Mouse (Mus musculus) lung, postnatal 14 days (tissue): ENCODE results near the gene Gatad2b.
"Not testable (repeated sequence)": the region's sequence is repeated elsewhere in the genome, so short reads cannot be mapped to it uniquely, and the experiment has no call there.

Experiments
- DNase-seq: peaks from one replicate; pipeline ENCODE4 v3.0.0; 2021

Gene Gatad2b

DNA sequence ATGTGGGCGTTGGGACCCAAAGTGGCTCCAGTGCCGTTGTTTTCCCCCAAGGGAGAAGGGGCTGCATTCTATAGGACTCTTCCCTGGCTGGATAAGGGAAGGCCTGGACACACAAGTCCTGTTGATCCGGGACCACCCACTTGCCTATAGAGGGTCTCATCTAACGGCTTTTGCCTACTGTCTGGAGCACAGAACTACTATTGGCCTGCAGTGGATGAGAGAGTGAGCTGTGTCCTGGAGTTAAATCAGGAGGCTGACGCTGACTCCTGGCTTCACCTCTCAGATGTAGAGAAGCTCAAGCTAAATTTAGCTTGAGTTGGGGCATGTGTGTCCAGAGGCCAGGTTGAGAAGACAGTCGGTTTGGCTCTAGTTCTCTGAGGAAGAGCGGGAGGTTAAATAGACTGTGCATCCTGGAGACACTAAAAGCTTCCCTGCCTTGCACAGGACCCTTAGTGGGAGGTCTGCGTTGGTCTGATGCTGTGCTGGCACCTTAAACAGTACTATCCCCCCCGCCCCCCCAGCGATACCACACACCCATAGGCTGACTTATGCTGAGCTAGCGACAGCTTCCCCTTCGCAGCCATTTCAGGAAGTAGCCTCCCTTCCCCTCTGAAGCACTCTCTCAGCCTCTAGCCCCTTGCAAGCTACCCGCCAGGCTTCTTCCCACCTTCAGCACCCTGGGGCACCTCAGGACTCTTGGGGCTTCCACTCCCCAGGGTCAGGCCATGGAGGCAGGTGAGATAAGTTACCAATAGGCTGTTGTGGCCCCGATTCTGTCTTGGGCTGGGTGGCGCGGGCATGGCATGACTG, 26.8 kb upstream of the Gatad2b start:
- peak; percentile 20 for DNase-seq

DNA sequence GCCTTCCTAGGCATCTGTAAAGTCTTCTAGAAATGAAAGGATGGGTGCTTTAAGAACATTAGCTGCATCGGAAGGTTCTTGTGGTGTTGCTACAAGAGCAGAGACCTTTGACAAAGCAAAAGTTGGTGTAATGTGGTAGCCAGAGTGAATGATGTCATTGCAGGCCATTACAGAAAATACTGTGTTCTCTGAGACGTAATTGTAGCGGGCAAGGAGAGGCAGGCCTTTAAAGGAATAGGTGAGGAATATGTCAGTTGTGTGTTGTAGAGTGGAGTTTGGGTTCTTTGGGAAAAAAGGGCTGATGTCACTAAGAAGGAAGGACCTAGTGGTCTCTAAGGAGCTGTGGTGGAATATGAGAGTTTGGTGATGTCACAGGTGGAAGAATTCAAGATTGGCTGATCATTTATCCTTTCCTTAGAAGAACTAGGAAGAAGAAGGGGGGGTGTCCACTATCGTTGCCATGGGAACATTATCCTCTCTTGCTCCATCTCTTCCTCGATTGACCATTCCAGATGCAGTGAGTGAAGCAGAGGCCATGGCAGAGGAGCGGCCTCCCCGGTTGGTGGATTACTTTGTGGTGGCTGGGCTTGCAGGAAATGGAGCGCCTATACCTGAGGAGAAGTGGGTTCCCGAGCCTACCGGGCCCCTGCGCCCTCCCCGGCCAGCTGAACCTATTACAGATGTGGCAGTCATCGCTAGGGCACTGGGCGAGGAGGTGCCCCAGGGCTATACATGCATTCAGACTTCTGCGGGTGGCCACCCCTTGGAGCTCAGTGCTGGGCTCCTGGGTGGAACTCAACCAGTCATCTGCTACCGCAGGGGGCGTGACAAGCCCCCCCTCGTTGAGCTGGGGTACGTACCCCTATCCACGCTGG, 25.8 kb upstream of the Gatad2b start:
- no peak for DNase-seq

DNA sequence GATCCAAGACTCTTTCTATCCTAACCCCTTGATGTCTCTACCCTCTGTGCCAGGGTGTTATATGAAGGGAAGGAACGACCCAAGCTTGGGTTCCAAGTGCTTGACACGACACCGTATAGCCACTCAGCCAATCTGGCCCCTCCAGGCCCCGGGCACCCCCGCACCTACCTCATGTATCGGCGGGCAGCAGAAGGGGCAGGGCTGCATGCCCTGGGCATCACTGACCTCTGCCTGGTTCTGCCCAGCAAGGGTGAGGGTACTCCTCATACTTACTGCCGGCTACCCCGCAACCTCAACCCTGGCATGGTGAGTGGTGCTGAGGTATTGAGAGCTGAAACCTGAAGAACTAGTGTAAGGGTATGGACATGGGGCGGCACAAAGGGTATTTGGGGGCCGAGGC, 24.8 kb upstream of the Gatad2b start:
- DNase-seq: no peak

DNA sequence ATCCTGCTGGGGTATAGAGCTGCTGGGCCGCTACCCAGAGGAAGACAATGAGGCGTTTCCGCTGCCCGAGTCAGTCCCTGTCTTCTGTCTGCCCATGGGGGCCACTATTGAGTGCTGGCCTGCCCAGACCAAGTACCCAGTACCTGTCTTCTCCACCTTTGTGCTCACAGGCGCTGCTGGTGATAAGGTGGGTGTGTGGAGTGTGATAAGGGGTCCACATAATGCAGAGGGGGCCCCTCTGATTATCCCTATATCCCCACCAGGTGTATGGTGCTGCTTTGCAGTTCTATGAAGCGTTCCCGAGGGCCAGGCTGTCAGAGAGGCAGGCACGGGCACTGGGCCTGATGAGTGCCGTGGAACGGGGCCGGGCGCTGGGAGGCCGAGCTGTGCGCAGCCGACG, 24.0 kb upstream of the Gatad2b start:
- no peak for DNase-seq

DNA sequence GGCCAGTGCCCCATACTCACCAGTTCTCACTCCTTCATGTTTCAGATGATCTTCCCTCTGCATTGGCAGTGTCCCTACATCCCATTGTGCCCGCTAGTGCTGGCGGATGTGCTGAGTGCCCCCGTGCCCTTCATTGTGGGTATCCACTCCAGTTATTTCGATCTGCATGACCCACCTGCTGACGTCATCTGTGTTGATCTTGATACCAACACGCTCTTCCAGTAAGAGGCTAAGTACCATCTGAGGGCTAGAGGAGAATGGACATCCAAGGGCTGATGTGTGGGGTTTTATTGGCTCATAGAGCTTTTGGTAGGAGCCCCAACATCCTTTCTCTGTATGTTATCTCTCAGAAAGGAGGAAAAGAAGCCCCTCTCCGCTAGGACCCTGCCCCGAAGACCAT, 22.2 kb upstream of the Gatad2b start:
- no peak for DNase-seq

DNA sequence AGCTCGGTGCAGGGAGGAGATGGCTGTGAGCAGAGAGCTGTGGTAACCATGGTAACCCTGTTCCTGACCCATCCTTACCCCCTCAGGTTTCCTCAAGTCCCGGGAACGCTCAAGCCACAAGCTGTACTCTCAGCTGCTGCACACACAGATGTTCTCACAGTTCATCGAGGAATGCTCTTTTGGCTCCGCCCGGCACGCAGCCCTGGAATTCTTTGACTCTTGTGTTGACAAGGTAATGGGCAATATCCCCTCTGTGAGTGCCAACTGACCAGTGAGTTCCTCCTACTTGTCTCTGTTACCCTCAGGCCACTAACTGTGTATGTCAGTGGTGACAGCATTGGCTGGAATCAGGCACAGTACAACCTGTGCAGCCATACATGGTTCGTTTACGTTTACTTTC, 20.8 kb upstream of the Gatad2b start:
- DNase-seq: no peak

DNA sequence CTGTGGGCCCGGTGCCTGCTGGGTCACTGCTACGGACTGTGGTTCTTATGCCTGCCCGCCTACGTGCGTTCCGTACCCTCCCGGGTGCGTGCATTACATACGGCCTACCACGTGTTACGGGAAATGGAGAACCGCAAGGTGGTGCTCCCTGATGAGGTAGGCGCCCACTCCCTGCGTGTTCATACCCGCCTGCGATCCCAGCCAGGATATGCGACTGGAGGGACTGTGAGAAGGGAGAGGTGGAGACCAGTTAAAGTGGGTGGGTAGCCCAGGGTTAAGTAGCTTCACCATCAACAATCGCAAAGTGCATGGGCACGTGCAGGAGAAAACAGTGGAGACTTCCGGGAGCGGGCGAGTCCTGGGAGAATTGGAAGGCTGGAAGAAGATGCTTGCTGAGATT, 19.1 kb upstream of the Gatad2b start:
- no peak for DNase-seq

DNA sequence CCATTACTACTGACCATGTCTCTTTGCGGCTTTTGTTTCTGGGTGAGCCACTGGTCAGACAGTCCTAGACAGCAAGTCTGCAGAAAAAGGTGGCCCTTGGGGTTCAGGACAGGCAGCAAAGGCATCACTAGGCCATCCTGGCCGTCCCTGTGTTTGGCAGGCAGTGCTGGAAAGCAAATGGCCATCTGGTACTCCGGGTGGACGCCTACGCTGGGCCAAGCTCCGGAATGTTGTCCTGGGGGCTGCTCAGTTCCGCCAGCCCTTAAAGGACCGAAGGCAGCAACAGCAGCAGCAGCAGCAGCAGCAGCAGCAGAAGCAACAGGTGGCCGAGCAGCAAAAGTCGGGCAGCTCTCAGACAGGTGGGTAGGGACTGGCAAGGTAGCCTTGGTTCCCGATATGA, 17.7 kb upstream of the Gatad2b start:
- DNase-seq: no peak

DNA sequence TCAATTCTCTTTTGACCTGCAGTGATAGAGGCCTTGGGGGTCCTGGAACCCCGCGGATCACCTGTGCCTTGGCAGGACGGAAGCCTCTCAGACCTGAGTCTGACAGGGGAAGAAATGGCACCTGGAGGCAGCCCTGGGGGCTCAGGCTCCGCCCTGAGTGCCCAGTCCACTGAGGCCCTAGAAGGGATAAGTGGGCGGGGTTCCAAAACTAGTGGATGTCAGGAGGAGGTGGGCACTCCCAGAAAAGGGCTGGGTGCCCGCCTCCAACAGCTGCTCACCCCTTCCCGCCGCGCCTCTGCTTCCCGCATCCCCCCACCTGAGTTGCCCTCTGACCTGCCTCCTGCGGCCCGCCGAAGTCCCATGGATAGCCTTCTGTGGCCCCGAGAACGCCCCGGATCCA, 16.1 kb upstream of the Gatad2b start:
- DNase-seq: no peak

DNA sequence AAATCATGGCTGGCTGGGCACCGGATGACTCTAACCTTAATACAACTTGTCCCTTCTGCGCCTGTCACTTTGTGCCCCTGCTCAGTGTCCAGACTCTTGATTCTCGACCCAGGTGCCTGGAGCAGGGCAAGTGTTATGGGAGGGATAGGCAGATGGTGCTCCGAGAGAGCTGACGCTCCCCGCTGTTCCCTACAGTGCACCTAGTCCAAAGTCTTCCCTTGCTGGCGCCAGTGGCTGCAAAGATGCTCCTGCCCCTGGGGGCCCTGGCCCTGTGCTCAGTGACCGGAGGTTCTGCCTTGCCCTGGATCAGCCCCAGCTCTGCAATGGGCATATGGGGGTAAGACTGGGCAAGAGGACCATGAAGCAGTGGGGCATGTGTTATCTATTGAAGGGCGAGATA, 15.2 kb upstream of the Gatad2b start:
- no peak for DNase-seq

DNA sequence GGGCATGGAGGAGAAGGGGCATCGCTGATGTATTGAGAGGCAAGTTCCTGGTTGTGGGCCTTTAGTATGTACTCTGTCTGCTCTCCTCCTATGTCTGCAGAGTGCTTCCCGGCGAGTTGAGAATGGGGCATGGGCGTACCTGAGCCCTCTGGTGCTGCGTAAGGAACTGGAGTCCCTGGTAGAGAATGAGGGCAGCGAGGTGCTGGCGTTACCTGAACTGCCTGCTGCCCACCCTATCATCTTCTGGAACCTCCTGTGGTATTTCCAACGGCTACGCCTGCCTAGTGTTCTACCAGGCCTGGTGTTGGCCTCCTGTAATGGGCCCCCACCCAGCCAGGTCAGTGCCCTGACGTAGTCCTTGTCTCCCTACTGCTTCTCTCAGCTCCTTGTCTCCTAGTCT, 14.8 kb upstream of the Gatad2b start:
- no peak for DNase-seq

DNA sequence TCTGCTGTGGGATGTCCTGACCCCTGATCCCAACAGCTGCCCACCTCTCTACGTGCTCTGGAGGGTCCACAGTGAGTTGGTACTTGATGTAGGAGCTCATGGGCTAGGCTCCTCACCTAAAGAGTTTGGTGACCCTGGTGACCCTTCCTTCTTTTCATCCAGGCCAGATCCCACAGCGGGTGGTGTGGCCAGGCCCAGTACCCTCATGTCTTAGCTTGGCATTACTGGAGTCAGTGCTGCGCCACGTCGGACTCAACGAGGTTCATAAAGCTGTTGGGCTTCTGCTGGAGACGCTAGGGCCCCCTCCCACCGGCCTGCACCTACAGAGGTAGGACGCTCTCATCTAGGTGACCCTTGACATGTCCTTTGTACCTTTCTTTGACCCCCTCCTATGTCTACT, 13.8 kb upstream of the Gatad2b start:
- DNase-seq: no peak

DNA sequence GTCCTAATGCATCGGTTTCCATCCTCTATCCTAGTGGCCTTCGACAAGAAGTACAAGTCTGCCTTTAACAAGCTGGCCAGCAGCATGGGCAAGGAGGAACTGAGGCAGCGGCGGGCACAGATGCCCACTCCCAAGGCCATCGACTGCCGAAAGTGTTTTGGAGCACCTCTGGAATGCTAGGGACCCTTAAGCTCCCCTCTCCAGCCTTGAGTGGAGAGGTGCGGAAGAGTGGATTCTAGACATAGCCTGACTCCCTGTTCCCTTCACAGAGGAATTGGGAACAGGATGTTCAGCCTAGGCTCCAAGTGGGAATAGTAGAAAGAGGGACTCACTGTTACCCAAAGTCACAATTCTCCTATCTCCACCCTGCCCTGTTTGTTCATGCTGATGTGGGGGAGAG, 13.2 kb upstream of the Gatad2b start:
- peak; percentile 21 for DNase-seq

DNA sequence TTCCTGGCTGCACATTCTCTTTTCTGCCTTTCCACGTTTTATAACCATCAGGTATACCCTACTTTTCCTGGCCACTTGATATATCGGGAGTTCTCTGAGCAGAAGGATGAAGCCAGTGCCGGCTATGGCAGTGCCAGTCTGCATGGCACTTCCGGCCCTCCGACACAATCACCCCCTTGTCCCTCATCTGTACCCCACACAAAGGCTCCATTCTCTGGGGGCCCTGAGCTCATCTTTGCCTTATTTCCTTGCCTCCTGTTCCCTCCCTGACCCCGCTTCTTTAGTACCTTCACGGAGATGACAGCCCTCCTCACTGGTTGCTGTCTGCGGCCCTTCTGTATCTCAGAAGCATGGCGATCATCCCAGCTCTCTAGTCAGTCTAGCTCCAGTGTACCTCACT, 12.3 kb upstream of the Gatad2b start:
- DNase-seq: no peak

DNA sequence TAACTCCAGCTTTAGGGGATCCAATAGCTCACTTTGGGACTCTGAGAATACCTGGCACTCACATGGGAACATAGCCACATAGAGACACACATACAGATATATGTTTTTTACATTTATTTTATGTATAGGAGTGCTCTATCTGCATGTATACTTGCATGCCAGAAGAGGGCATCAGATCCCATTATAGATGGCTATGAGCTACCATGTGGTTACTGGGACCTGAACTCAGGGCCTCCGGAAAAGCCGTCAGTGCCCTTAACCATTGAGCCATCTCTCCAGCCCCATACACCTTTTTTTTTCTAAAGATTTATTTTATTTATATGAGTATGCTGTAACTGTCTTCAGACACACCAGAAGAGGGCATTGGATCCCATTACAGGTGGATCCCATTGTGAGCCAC, 8.8 kb upstream of the Gatad2b start:
- DNase-seq: no peak

DNA sequence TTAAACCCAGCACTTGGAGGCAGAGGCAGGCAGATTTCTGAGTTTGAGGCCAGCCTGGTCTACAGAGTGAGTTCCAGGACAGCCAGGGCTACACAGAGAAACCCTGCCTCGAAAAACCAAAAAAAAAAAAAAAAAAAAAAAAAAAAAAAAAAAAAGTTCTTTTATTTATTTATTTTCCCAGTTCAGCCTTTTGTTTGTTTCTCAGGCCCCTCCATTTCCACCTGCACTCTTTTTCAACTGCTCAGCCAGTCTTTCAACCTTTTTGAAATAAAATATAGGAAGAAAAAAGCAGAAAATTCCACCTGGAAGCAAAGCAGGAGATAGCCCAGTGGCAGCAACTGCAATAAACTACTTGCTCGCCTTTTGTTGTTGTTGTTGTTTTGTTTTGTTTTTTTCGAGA, 3.6 kb upstream of the Gatad2b start:
- not testable (repeated sequence) for DNase-seq

DNA sequence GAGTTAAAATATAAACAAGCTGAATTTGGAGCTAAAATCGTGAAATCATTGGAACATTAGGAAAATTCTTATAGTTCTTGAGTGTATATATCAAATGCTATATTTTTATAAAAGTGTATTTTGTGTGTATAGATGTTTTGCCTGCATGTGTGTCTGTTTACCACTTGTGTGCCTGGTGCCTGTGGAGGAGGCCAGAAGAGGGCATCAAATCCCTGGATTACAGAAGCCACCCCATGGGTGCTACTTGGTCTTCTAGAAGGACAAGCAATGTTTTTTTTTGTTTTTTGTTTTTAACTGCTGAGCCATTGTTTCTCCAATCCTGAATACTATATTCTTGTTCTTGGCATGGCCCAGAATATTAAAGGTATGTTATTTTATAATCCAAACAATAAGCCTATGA, 2.4 kb upstream of the Gatad2b start:
- DNase-seq: no peak

DNA sequence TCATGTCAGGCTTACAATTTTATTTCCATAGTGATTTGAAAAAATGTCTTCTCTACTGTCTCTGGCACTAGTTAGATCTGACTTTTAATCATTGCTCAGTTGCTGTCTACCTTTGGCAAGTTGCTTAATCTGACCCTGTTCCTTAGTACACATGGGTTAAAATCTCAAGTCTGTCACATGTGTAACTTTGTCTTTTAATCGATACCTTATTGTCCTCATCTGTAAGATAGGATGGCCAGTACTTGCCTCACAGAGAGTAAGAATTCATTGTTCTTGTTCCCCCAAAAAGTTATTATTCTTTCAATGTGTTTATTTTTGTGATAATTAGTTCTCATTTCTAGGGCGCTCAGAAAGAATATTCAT, 1.0 kb upstream of the Gatad2b start:
- DNase-seq: no peak

DNA sequence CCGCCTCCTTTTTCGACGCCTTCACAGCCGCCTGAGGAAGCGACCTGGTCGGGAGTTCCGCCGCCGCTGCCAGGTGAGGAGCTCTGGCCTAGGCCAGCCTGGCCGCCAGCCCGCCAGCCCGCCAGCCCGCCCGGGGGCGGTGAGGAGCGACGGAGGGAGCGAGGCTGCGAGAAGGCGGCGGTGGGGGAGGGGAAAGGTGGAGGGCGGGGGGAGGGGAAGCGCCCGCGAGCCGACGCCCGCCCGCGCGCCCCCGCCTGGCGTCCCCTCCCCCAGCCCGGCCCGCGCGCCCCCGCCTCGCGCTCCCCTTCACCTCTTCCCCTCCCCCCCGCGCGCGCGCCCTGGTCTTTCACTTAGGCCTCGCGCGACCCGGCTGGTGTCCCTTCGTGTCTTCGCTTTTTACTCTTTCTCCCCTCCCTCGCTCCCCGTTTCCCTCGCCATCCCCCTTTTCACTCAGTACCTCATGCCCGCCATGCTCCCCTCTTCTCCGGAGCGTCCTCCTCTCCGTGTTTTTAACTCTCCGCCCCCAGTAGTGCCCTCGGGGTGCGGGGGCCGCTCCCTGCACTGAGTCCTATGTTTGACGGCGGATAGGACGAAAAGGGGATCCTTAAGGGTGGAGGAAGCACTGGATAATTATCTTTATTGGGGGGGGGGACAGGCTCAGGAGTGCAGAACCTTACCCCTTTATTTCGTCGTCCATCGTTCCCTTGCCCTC, 530 bp downstream of the Gatad2b start:
- DNase-seq: peak; percentile 73

DNA sequence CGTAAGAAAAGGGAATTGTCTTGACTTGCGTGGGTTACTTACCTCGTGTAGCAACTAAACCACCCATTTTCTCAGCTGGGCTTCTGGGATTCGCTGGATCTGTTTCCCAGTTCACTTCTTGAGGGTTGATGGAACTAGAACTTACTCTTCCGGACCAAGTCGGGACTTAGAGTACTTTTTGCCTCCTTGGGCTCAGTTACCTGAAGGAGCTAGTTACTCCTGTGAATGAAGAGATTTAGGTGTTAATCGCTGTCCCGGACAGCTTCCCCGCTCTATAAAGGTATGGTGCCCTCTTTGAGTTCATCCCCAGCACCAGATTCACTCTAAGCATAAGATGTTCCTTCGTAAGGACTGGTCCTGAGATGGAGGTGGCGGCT, 1.1 kb downstream of the Gatad2b start:
- DNase-seq: no peak

DNA sequence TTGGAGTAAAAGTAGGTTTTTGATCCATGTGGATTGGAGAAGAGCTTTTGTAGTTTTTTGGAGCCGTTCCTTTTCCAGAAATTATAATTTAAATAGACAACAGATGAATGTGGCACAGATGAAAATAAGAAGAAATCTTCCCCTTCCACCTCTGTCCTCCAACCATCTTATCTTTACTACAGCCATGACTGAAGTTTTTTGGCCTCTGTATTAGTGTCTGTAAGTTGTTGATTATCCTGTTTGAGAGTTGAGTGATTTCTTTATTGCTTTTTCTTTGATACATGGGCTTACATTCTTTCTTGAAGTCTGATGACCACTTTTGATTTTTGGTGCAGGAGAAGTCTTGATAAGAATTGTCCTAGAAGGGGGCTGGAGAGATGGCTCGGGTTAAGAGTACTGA, 1.7 kb downstream of the Gatad2b start:
- DNase-seq: no peak

DNA sequence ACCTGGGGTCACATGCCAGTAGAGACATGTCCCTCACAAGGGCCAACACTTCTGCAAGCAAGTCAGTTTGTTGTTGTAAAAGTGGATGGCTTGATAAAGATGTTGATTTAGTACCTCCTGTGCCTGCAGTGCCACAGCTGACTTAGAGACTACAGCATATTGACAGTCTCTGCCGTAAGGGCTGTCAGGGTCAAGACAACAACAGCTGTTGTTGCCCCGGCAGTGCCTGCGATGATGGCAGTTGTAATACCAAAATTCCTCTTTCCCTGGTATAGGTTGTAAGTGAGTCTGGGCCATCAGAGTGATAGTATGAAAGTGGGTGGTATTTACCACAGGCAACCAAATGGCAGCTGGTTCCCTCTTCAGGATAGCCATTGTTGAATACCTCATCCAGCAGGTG, 12.8 kb downstream of the Gatad2b start:
- no peak for DNase-seq

DNA sequence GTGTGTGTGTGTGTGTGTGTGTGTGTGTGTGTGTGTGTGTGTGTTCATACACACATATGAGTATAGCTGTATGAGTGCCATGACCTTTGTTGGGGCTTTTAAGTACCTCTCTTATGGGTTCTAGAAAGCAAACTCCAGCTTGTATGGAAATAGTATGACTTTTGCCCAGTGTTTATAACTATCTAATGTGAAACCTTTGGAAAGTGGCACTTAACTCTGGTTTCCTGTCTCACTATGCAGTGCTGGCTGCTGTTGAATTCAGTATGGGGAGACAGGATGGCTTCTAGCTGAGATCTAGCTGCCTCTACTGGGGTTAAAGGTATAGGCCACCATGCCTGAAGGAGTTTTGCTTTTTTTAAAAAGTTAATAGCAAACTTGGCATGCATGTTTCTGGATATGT, 16.6 kb downstream of the Gatad2b start:
- no peak for DNase-seq

DNA sequence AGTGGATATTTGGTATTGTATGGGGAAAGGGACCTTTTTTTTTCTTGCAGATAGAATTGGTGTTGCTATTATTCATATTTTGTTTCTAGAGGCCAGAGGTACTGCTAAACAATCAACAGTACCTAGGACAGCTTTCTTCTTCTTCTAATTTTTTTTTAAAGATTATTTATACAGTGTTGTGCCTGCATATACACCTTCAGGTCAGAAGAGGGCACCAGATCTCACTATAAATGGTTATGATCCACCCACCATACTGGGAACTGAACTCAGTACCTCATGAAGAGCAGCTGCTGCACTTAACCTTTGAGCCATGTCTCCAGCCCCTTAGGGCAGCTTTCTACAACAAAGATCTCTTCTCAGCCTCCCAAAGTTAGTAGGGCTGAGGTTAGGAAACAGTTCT, 20.4 kb downstream of the Gatad2b start:
- DNase-seq: no peak
